Mouse (Mus musculus) retina, postnatal 1 day (tissue): ENCODE results near the gene Lamtor1.

Experiments
- DNase-seq: peaks from one replicate; pipeline ENCODE4 v3.0.0-alpha.2; 2012

The Lamtor1 gene

DNA sequence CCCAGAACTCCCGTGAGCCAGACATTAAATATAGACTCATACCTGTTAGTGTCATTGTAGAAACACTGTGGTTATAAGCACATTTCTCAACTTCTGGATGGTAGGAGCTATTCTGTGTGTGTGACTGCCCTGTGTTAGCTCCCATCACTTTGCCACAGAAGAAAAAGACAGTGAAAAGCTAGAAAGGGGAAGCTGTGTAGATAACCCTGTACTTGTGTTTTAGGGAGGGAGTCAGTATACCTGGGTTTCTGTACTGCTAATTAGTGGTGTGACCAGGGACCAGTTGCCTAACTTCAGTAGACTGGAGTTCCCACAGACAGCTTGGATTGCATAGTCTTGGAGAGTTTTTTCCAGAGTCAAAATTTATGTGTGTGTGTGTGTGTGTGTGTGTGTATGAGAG lies 50.8 kb downstream of the Lamtor1 start:
- DNase-seq, result no peak

DNA sequence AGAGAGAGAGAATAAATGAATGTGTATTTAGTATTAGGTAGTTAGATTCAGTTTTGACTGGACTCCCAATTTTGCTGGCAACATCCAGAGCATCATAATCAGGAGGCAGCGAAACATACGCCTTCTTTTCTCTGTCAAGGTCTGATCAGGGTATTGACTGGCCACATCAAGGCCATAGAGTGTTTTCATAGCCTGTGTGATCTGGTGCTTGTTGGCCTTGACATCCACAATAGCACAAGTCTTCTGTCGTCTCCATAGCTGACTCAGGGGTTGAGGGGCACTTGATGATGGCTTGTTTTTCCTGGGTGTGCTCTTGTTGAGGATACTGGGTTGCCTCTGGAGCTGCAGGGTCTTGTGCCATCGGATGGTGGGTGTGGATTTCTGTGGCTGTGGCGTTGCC lies 51.2 kb downstream of the Lamtor1 start:
- no peak for DNase-seq

DNA sequence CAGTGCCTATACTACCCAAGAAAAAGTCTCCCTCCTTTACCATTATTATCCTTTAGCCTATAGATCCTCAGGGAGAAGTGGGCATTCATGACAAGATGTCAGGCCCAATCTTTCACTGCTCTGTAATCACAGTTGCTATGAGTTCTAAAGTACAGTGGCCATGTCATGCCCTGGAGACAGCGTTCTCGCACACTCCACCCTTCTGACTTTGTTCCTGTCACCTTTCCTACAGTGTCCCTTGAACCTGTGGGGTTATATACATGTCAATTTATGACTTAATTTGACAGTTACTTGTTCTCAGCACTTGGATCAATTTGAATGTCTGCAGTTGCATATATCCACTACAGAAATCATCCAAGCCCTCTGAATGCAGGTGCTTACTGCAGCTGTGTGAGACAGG lies 57.1 kb downstream of the Lamtor1 start:
- no peak for DNase-seq

DNA sequence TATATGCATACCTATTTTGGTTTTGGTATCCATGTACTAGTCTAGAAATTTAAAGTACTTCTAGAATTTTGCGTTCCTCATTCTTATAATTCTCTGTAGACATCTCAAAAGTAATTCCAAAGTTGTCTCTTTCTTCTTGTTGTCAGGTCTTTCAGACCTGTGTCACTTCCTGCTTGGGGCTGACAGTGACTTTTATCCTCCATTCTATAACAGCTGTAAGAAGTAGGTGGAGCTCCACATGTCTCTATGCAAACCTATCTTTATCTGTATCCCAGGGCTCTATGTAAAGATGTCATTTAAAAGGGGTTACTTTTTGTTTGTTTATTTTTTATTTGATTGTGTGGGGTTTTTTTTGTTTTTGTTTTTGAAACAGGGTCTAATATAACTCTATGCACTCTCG lies 57.9 kb downstream of the Lamtor1 start:
- no peak for DNase-seq

DNA sequence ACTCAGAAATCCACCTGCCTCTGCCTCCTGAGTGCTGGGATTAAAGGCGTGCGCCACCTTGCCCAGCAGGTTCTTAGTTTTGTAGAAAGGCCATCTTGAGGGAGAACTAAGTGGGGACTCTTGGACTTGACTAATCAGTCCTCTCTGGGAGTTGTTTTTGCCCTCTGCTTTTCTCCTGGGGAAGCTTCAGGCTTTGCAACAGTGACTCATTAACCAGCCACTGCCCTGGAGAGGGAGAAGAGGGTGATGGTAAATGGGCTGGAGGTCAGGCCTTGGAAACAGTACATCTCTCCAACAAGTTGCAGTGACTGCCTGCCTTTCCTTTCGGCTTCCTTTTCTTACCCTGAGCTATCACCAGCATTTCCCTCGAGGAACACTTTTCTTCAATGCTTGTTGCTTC lies 58.8 kb downstream of the Lamtor1 start:
- DNase-seq, result no peak

DNA sequence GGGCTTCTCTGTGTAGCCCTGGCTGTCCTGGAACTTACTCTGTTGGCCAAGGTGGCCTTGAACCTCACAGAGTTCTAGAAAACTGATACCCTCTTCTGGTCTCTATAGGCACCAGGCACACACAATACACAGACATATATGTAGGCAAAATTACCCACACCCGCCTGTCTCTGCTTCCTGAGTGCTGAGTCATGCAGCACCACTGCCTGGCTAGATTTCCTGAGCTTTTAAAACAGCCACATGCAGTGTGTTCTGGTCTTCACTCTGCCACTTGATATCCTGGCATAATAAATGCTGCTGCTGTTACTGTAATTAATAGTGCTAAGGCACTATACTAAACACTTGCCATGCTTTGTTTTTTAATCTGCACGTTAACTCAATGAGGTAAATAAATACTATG lies 59.9 kb downstream of the Lamtor1 start:
- DNase-seq, result no peak

DNA sequence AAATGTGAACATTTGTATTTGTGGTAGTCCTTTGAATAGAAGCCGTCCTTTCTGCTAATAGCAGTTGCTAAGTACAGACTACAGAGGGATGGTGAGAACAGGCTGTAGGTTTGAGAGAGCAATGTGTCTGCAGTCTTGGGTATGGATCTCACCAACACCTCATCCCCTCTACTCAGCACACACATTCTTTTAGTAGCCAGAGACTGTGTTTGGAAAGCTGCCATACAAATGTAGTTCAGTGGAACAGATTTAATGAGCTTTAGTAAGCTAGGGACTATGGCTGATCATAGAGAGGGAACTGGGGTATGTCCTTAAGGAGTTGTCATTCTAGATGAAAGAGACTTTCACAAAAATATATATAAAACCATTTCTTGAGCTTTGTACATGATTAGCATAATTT lies 61.6 kb downstream of the Lamtor1 start:
- DNase-seq, result peak; percentile 55

DNA sequence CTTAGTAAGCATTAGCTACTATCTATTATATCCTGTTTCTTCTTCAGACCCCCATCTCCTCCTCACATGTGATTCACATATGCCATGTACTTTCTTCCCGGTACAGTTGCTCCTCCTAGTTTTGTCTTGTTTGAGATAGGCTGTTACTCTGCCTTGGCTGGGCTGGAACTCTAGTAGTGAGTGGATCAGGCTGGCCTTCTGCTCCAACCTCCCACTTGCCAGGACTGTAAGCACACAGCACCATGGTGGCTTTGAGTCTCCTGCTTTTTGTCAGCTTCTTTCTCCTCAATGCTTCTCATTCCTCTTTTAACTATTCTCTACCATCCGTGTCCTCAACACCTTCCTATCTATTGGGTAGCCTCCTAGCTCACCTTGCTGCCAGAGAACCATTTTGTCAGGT lies 63.0 kb downstream of the Lamtor1 start:
- no peak for DNase-seq

DNA sequence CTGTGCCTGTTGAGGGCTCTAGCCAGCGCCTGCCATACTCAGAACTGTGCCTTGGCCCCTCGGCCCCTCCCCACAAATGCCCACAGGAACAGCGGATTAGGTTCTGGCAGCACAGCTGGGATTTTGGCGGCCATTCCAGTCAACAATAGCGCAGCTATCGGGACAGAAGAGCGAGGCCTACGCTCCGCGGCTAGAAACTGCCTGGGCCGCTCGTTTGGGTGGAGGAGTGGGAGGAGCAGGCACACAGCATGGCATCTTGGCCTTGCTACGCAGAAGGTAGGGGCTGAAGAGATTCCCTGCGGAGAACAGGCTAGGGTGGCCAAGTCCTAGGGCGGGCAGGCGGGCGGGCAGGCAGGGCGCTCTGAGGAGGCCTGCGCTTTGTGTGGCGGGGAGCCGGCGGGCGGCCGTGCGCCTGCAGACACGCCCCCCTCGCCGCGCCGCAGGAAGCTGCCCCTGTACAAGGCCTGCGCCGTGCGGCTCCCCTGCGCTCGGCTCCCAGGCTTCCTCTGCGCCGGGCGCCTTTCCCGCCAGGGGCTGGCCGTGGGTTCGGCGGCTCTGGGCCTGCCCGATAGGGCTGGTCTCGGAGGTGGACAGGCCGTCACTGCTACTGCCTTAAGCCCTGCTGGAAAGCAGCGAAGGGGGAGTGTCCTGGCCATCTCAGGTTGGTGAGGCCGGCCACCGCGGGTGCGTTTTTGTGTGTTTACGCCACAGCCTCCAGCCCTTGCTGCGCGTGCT lies 64.2 kb downstream of the Lamtor1 start:
- peak; percentile 91 for DNase-seq

DNA sequence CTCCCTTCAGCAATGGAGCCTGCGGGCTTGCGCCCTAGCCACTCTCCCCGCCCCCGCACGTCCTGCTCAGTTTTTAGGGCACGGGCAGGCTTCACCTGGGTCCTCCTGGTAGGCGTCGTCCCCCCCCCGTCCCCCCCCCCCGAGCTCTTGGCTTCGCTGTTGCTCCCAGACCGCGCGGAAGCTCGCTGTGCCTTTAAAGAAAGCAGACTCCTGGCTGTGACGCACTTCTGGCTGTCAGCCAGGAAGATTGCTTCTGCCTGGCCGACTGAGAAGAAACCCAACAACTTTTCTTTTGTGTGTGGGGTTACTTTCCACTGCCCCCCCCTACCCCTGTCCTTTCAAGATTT lies 64.7 kb downstream of the Lamtor1 start:
- DNase-seq, result peak; percentile 97

DNA sequence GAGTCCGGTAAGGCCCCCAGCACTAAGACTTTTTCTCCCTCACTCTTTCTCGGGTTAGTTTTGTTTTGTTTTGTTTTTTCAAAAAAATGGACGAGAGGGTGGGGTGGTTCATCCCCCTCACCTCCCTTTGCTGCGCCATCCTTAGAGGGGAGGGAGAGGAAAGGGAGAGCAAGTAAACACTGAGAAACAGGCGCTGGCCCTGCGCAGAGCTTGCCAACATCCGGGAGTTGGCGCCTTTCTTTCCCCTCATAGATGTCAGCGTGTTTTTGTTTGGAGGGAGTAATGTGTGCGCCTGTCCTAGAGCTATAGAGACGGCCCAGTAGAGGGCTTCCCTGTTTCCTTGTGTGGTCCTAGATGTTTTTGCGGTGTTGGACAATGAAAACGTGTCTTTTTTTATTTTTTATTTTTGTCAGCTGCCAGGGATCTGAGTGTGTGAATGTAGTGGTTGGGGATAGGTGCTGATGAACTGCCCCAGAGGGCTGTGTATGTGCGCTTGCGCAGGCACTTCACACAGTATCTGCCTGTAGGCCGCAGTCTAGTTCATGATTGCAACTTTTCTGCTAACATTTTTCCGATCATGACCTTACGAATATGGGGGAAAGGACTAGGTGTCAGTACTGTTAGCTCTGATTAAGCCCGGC lies 65.2 kb downstream of the Lamtor1 start:
- peak; percentile 93 for DNase-seq

DNA sequence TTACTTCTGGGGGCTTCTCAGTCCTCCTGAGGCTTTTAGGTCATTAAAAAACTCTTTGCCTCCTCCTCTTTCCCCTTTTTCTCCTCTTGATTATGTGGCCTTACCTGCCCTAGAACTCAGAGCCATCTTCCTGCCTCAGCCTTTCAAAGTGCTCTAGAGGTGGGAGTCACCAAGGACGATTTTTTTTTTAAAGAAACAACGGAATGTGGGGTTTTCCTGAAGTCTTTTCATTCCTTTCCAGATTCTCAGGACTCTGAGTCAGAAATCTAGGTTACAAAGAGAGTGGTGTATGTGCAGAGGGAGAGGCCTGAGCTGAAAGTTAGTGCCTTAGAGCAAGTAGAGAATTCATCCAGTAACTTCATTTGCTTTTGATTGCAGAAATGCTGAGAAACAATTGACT lies 66.0 kb downstream of the Lamtor1 start:
- DNase-seq, result no peak

DNA sequence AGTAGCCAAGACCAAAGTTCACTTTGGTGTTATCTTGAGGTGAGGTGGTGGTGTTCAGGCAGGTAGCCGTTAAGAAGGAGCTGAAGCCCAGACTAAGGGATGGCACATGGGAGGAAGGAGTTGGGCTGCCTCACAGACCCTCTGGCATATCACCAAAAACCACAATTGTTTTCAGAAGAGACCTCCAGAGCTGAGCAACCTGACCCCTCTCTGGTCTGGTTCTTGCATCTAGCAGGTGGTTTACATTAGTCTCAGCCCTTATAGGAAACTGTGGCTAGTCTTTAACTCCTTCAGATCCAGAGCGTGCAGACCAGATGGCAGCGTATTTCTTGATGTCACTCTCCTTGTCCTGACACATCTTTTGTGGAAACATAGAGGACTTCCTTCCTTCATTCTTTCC lies 68.0 kb downstream of the Lamtor1 start:
- no peak for DNase-seq

DNA sequence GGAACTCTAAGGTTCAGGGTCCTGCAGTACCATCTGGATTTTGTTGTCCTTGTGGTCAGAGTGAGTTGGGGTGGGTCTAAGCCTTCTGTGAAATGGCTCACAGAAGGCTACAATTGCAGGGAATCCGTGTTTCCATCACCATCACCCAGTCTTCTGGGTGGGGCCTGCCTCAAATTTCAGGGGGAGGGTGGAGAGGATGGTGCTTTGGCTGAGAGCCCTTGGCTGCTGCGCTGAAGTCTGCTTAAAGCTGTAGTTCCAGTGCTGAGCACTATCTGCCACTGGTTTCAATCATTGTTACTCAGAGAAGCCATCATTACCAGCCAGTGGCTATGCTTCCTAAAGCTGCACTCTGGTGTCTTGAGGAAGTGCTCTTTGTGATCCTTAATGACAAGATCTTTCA lies 68.8 kb downstream of the Lamtor1 start:
- no peak for DNase-seq
